Mouse (Mus musculus) adrenal gland, adult 2 months (tissue): ENCODE measurements at regions not wholly inside any gene's neighbourhood (a gene's known extent, or its start where the extent isn't known, plus 50 kb on each side); places are given as distances from the start of the nearest gene placed in this dataset.

Experiments
- DNase-seq: peaks from one replicate; pipeline ENCODE4 v3.0.0; 2021

GRCm38 (mm10) chr5:106320039-106320438 is 137.9 kb downstream of the Barhl2 start:
- no peak for DNase-seq

- DNase-seq, result no peak
Observed at GRCm38 (mm10) chr5:106318246-106318645, 139.7 kb downstream of the Barhl2 start.

- no peak for DNase-seq
Observed at GRCm38 (mm10) chr5:106313874-106314273, 144.1 kb downstream of the Barhl2 start.

GRCm38 (mm10) chr5:106301372-106301771 is 156.6 kb downstream of the Barhl2 start:
- DNase-seq, result no peak

- DNase-seq, result no peak
Observed at GRCm38 (mm10) chr5:106296721-106297120, 161.2 kb downstream of the Barhl2 start.

GRCm38 (mm10) chr5:106295993-106296392 is 162.0 kb downstream of the Barhl2 start:
- no peak for DNase-seq

GRCm38 (mm10) chr5:106295538-106295937 is 162.4 kb downstream of the Barhl2 start:
- DNase-seq, result no peak

- DNase-seq, result no peak
Observed at GRCm38 (mm10) chr5:106292387-106293229, 165.4 kb downstream of the Barhl2 start.

GRCm38 (mm10) chr5:106285152-106285551 is 172.8 kb downstream of the Barhl2 start:
- DNase-seq, result no peak

GRCm38 (mm10) chr5:106284731-106285130 is 173.2 kb downstream of the Barhl2 start:
- DNase-seq, result no peak

- DNase-seq, result no peak
Observed at GRCm38 (mm10) chr5:106282646-106283045, 175.3 kb downstream of the Barhl2 start.

- DNase-seq, result no peak
Observed at GRCm38 (mm10) chr5:106277786-106278185, 180.2 kb downstream of the Barhl2 start.

GRCm38 (mm10) chr5:106277231-106277630 is 180.7 kb downstream of the Barhl2 start:
- no peak for DNase-seq

GRCm38 (mm10) chr5:106276186-106276585 is 181.8 kb downstream of the Barhl2 start:
- DNase-seq, result no peak

- no peak for DNase-seq
Observed at GRCm38 (mm10) chr5:106274617-106275016, 183.3 kb downstream of the Barhl2 start.

GRCm38 (mm10) chr5:106264536-106264935 is 193.4 kb downstream of the Barhl2 start:
- no peak for DNase-seq

- no peak for DNase-seq
Observed at GRCm38 (mm10) chr5:106257179-106257578, 200.8 kb downstream of the Barhl2 start.

- DNase-seq, result no peak
Observed at GRCm38 (mm10) chr5:106229154-106229553, 228.8 kb downstream of the Barhl2 start.

- DNase-seq, result no peak
Observed at GRCm38 (mm10) chr5:106224141-106224540, 233.8 kb downstream of the Barhl2 start.

- no peak for DNase-seq
Observed at GRCm38 (mm10) chr5:106209543-106209942, 248.4 kb downstream of the Barhl2 start.

GRCm38 (mm10) chr5:106207706-106208105 is 250.3 kb downstream of the Barhl2 start:
- DNase-seq, result no peak

- DNase-seq, result no peak
Observed at GRCm38 (mm10) chr5:106205724-106206123, 252.2 kb downstream of the Barhl2 start.

- DNase-seq, result no peak
Observed at GRCm38 (mm10) chr5:106200631-106201030, 257.3 kb downstream of the Barhl2 start.

GRCm38 (mm10) chr5:106199061-106199460 is 258.9 kb downstream of the Barhl2 start:
- DNase-seq, result no peak
